Mouse (Mus musculus): ENCODE measurements at regions not wholly inside any gene's neighbourhood (a gene's known extent, or its start where the extent isn't known, plus 50 kb on each side); places are given as distances from the start of the nearest gene placed in this dataset.

DNA sequence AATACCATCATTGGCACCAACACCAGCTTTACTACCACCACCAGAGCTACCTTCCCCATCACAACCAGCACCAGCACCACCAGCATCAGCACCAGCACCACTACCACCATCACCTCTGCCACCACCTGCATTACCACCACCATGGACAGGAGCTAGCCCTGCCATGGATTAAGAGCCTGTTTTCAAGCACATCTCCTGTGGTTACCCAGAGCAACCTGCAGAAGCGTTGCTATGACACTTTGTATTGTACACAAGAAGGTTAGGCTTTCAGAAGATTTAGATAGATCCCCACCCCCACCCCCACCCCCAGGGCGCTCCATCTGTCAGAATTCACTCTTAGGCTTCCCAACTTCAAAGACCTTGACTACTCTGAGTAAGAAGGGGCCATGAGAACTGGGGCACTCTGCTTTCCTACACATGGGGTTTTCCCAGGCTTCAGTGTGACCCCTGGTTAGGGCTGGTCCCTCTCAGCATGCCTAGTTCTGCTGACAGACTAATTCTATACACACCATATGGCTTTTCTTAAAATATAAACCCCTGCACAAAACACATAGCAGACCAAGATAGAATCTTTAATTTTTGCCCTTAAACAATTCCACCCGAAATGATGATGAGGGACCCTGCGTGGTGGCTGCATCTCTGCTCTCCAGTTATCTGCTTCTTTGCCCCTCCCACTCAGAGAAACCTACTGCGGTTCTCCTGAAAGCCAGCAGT lies 463.7 kb upstream of the Gulo start:
- TF ChIP-seq CTCF (IDR thresholded peaks at IDR 0.05; ENCODE audit: low read depth, low read length) (no peak), POLR2A (IDR thresholded peaks at IDR 0.05; ENCODE audit: extremely low read depth, insufficient read depth, low read length) (no peak)
